Mouse (Mus musculus): Measurements from ENCODE around the gene Ngf. TPM values are rescaled to one million over a fixed set of nuclear protein-coding genes. Genes with fewer than 3 reads are reported as not detected.
A peak's percentile ranks its signal among the peaks of the same experiment; 100 is the strongest.

Gene Ngf
- total and polyA plus RNA-seq, 2 experiments from 2014 or later, result 1.1 to 1.2 TPM

GRCm38 (mm10) chr3:102507666-102508260 is 38.0 kb downstream of the Ngf start:
- TF ChIP-seq CTCF (IDR thresholded peaks at IDR 0.05; ENCODE audit: low read depth), result no peak
- no peak overlapping the region for H3K4me2 ChIP-seq (ENCODE audit: low read depth)
- no peak overlapping the region for H3K4me3 ChIP-seq (ENCODE audit: low read depth, low read length)
- H3K27me3 ChIP-seq (ENCODE audit: insufficient read depth, low read length), result no peaks in the 10 kb centered on the region
- H3K9me3 ChIP-seq (ENCODE audit: low read length), result no peaks in the 10 kb centered on the region
- ATAC-seq, result no peak
- DNase-seq, result no peak
- H3K4me1 ChIP-seq (ENCODE audit: insufficient read depth), result no peaks in the 10 kb centered on the region
- 83% methylated on average over 8 of the region's 8 CpGs for WGBS
- H3K9ac ChIP-seq, result no peak overlapping the region
- no peak overlapping the region for H3K27ac ChIP-seq (ENCODE audit: low read depth, low read length)
- no peaks in the 10 kb centered on the region for H3K36me3 ChIP-seq (ENCODE audit: insufficient read depth)

GRCm38 (mm10) chr3:102508455-102508854 is 38.7 kb downstream of the Ngf start:
- H3K4me3 ChIP-seq (ENCODE audit: low read depth, low read length), result no peak overlapping the region
- H3K4me1 ChIP-seq (ENCODE audit: insufficient read depth), result no peaks in the 10 kb centered on the region
- no peak overlapping the region for H3K9ac ChIP-seq
- no peaks in the 10 kb centered on the region for H3K9me3 ChIP-seq (ENCODE audit: low read length)
- no peaks in the 10 kb centered on the region for H3K27me3 ChIP-seq (ENCODE audit: insufficient read depth, low read length)
- peak; percentile 9 for DNase-seq
- H3K27ac ChIP-seq (ENCODE audit: low read depth, low read length), result no peak overlapping the region
- H3K36me3 ChIP-seq (ENCODE audit: insufficient read depth), result no peaks in the 10 kb centered on the region
- H3K4me2 ChIP-seq (ENCODE audit: low read depth), result no peak overlapping the region
- WGBS, result 5% methylated on average over 9 of the region's 9 CpGs
- TF ChIP-seq CTCF (IDR thresholded peaks at IDR 0.05; ENCODE audit: low read depth), result no peak
- ATAC-seq, result peak; percentile 40; the same call in 1 of the 2 replicates

GRCm38 (mm10) chr3:102509601-102510000 is 39.9 kb downstream of the Ngf start:
- Histone ChIP-seq H3K4me3 (ENCODE audit: low read depth, low read length) (no peak overlapping the region), H3K4me2 (ENCODE audit: low read depth) (no peak overlapping the region), H3K27me3 (ENCODE audit: insufficient read depth, low read length) (no peaks in the 10 kb centered on the region), H3K36me3 (ENCODE audit: insufficient read depth) (no peaks in the 10 kb centered on the region), H3K27ac (ENCODE audit: low read depth, low read length) (no peak overlapping the region), H3K9me3 (ENCODE audit: low read length) (no peaks in the 10 kb centered on the region), H3K9ac (no peak overlapping the region), H3K4me1 (ENCODE audit: insufficient read depth) (no peaks in the 10 kb centered on the region)
- ATAC-seq (no peak), DNase-seq (no peak)
- 68% methylated on average over 3 of the region's 3 CpGs for WGBS
- TF ChIP-seq CTCF (IDR thresholded peaks at IDR 0.05; ENCODE audit: low read depth), result no peak

GRCm38 (mm10) chr3:102516937-102517336 is 47.2 kb downstream of the Ngf start:
- Histone ChIP-seq H3K4me1 (ENCODE audit: insufficient read depth) (no peaks in the 10 kb centered on the region), H3K9ac (no peak overlapping the region), H3K9me3 (ENCODE audit: low read length) (no peaks in the 10 kb centered on the region), H3K4me3 (ENCODE audit: low read depth, low read length) (no peak overlapping the region), H3K36me3 (ENCODE audit: insufficient read depth) (no peaks in the 10 kb centered on the region), H3K27me3 (ENCODE audit: insufficient read depth, low read length) (no peaks in the 10 kb centered on the region), H3K27ac (ENCODE audit: low read depth, low read length) (no peak overlapping the region), H3K4me2 (ENCODE audit: low read depth) (no peak overlapping the region)
- WGBS, result 71% methylated on average over 4 of the region's 4 CpGs
- ATAC-seq (no peak), DNase-seq (no peak)
- no peak for TF ChIP-seq CTCF (IDR thresholded peaks at IDR 0.05; ENCODE audit: low read depth)

GRCm38 (mm10) chr3:102521061-102521460 is 51.3 kb downstream of the Ngf start:
- TF ChIP-seq CTCF (IDR thresholded peaks at IDR 0.05; ENCODE audit: low read depth), result no peak
- Histone ChIP-seq H3K4me2 (ENCODE audit: low read depth) (no peak overlapping the region), H3K27ac (ENCODE audit: low read depth, low read length) (no peak overlapping the region), H3K9ac (no peak overlapping the region), H3K9me3 (ENCODE audit: low read length) (no peaks in the 10 kb centered on the region), H3K4me3 (ENCODE audit: low read depth, low read length) (no peak overlapping the region), H3K36me3 (ENCODE audit: insufficient read depth) (no peaks in the 10 kb centered on the region), H3K27me3 (ENCODE audit: insufficient read depth, low read length) (no peaks in the 10 kb centered on the region), H3K4me1 (ENCODE audit: insufficient read depth) (no peaks in the 10 kb centered on the region)
- WGBS, result 82% methylated on average over 5 of the region's 5 CpGs
- DNase-seq (no peak), ATAC-seq (no peak)

- Histone ChIP-seq H3K4me1 (ENCODE audit: insufficient read depth) (no peaks in the 10 kb centered on the region), H3K36me3 (ENCODE audit: insufficient read depth) (no peaks in the 10 kb centered on the region), H3K9me3 (ENCODE audit: low read length) (no peaks in the 10 kb centered on the region), H3K9ac (no peak overlapping the region), H3K27me3 (ENCODE audit: insufficient read depth, low read length) (no peaks in the 10 kb centered on the region), H3K4me3 (ENCODE audit: low read depth, low read length) (no peak overlapping the region), H3K4me2 (ENCODE audit: low read depth) (no peak overlapping the region), H3K27ac (ENCODE audit: low read depth, low read length) (no peak overlapping the region)
- TF ChIP-seq CTCF (IDR thresholded peaks at IDR 0.05; ENCODE audit: low read depth), result no peak
- no peak for ATAC-seq
- no peak for DNase-seq
- WGBS, result 97% methylated on average over 2 of the region's 2 CpGs
Observed at GRCm38 (mm10) chr3:102523711-102524110, 54.0 kb downstream of the Ngf start.

GRCm38 (mm10) chr3:102524951-102525350 is 55.2 kb downstream of the Ngf start:
- no peak overlapping the region for H3K4me2 ChIP-seq (ENCODE audit: low read depth)
- no peak for TF ChIP-seq CTCF (IDR thresholded peaks at IDR 0.05; ENCODE audit: low read depth)
- H3K27me3 ChIP-seq (ENCODE audit: insufficient read depth, low read length), result no peaks in the 10 kb centered on the region
- no peaks in the 10 kb centered on the region for H3K4me1 ChIP-seq (ENCODE audit: insufficient read depth)
- no peaks in the 10 kb centered on the region for H3K36me3 ChIP-seq (ENCODE audit: insufficient read depth)
- no peak for DNase-seq
- no peaks in the 10 kb centered on the region for H3K9me3 ChIP-seq (ENCODE audit: low read length)
- no peak for ATAC-seq
- H3K4me3 ChIP-seq (ENCODE audit: low read depth, low read length), result no peak overlapping the region
- H3K27ac ChIP-seq (ENCODE audit: low read depth, low read length), result no peak overlapping the region
- H3K9ac ChIP-seq, result no peak overlapping the region
- 86% methylated on average over 7 of the region's 7 CpGs for WGBS
